Mouse (Mus musculus) granulocyte monocyte progenitor cell, adult 5-6 weeks (primary cell): ENCODE measurements around the gene Mpo. TPM values are rescaled to one million over a fixed set of nuclear protein-coding genes. Genes with fewer than 3 reads are reported as not detected.
A peak's percentile ranks its signal among the peaks of the same experiment; 100 is the strongest.

Experiments
- ATAC-seq: replicated peaks from 2 replicates; pipeline ENCODE4 v1.8.0; 2016; ENCODE audit warnings: mild to moderate bottlenecking, moderate TSS enrichment, inconsistent platforms; ENCODE audit not compliant: poor library complexity, severe bottlenecking
- total RNA-seq, 2 experiments: library from RNA; stranded (forward) in 1 of 2; stranded (reverse) in 1 of 2; fragments of 200-712, 200-1000 nt in 1 of 2; fragments of >200 nt in 1 of 2; fragmentation: Nextera tagmentation in 1 of 2; gene quantifications; 2 replicates each; pipeline ENCODE4 v1.2.3; 2014 to 2017

The Mpo gene
- total RNA-seq, 2 experiments from 2014 or later: 13,011 to 13,307 TPM

DNA sequence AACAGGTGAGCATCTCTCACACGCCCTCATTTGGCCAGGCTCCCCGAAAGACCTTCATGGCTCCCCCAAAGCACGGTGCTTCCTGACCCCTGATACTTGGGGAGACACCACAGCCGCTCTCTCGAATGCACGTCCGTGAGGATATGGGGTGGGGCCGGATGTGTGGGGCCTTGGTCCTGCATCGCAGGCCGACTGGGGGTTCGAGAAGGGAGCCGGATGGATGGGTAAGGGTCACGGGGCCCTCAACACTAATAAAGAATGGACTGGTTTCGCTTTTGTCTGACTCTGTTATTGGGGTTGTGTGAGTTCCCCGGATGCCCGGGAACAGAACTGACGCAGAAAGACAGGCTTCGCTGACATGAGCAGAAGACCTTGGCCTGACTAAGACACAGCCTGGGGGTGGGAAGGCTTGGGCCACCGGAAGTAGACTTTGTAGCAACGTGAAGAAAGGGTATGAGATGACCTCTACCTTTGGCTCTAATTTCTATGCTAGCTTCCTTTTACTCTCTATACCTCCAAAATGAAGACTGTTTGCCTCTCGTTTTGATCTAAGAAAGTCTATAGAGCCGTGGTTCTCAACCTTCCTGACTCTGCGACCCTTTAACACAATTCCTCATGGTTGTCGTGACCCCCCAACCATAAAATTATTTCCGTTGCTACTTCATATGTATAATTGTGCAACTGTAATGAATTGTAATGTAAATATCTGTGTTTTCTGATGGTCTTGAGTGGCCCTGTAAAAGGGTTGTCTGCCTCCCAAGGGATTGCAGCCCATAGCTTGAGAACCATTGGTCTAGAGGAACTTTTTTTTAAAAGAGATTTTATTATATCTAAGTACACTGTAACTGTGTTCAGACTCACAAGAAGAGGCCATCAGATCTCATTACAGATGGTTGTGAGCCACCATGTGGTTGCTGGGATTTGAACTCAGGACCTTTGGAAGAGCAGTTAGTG, 36.1 kb upstream of the Mpo start:
- no peak for ATAC-seq

DNA sequence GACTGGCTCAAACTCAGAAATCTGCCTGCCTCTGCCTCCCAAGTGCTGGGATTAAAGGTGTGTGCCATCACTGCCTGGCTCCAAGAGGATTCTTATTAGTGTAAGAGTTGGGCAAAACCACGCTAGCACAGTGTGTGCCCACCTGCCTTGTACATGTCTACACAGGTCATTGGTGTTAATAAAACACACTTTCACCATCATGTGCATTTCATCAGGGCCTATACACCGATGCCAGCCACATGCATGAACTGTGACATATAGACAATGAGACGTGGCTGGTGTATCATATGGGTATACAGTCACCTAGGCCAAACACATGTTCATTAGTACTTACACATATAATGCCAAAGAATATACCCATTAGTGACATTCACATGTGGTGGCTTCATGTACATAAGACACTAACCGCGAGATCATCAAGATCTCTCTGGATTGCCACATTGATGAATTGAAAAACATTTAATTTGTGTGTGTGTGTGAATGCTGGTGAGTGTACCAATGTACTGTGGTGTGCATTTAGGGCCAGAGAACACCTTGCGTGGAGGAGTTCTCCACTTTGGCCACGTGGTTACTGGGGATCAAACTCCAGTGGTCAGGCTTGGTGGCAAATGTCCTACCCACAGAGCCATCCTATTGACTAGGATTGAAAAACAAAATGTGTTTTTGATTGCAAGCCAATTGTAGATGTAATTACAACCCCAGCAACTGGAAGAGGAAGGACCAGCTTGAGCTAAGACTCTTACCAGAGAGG, 35.0 kb upstream of the Mpo start:
- ATAC-seq: no peak

DNA sequence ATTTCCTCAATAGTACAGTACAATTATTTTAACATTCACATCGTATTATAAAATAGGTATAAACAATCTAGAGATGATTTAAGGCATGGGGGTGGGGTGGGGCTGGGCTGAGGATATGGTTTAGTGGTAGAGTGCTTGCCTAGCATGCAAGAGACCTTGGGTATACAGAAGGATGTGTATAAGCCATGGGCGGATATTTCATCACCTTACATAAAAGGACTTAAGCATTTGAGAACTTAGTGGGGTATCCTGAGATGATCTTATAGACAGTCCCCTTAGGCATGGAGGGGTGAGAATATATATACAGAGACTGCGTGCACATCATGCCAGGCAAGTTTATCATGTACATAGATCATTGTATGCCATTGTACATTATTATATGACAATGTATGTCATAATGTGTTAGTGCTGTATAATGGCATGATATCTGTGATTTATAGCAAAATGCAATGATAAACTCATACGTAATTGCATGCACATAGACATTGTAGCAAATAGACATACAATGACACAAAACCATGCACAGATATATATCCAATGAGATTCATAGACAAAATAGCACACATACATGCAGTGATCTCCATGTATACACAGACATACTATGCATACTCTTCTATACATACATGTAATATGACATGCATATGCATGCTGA, 34.3 kb upstream of the Mpo start:
- 0 out of 2 replicates have a peak, but pooled peaks have one; percentile 3 for ATAC-seq

DNA sequence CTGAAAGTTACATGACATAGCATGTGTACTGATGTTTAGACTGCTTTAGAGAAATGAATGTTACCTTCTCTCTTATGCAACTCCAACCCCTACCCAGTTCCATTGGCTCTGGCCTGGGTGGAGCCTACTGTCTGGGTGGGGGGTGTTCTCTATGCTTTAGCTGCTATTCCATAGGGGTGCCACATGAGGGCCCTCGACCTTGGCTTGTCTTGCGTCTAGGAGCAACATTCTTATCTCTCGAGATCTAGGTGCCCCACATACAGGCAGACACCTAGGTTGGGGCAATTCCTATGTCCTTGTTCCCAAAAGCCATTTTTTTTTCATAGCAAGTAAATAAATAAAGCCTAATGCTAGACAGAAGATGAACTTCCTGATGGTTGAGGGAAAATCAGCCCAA, 33.8 kb upstream of the Mpo start:
- ATAC-seq: peak; percentile 33

DNA sequence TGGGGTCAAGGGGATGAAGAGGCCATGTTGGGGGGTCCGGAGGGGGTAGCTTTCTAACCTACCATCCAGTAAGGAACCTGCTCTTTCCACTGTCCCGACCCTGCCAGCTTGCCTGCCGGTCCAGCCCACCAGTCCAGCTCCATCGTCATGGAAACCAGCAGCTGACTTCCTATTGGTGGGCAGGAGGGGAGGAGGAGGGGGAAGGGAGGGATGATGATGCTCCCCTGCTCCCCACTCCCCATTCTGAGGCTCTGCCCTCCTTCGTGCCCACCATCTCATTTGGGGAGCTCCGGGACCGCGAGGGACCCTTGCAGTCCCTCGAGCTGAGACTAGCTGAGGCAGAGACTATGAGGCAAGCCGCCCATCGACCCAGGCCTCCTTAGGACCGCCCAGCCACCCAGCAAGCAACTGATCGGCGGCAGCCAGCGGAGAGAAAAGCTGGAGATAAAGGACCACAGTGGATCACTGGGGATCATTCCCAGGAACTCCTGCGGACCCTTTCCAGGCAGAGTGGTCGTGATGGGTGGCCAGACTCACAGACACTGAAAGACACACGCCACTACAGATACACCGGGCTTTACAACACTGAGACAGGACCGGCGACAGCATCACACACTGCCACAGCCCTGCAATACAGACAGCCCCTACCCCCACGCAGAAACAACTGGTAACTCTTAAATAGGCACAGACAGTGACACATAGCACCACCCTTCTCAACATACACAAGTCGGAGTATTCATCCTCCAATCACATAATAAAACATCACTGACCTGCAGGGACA, 32.9 kb upstream of the Mpo start, which contains the start of gene Tspoap1:
TSS of gene Tspoap1 (plus strand) at position 241 of the 781 bp plus-strand sequence.
- ATAC-seq: no peak

DNA sequence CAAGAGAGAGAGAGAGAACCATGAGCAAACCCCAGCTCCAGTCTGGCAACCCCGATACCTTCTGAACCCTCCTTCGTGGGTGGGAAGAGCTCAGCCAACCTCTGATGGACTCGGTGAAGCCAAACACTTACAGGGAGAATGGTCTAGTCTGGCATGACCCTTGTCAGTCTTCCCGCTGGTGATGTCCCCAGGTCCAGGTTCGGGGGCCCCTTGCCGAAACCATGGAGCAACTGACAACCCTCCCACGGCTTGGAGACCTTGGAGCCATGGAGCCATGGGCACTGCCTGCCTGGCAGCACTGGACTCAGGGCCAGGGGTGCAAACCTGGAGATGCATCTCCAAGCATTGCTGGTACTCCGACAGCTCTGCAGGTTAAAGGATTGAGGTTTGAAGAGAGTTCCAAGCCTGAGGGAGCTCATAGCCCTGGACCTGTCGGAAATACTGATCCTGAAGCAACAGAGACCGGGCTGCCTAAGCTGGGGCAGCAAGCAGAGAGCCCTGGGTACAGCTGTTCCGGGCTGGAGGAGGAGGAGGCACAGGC, 32.1 kb upstream of the Mpo start:
- no peak for ATAC-seq

DNA sequence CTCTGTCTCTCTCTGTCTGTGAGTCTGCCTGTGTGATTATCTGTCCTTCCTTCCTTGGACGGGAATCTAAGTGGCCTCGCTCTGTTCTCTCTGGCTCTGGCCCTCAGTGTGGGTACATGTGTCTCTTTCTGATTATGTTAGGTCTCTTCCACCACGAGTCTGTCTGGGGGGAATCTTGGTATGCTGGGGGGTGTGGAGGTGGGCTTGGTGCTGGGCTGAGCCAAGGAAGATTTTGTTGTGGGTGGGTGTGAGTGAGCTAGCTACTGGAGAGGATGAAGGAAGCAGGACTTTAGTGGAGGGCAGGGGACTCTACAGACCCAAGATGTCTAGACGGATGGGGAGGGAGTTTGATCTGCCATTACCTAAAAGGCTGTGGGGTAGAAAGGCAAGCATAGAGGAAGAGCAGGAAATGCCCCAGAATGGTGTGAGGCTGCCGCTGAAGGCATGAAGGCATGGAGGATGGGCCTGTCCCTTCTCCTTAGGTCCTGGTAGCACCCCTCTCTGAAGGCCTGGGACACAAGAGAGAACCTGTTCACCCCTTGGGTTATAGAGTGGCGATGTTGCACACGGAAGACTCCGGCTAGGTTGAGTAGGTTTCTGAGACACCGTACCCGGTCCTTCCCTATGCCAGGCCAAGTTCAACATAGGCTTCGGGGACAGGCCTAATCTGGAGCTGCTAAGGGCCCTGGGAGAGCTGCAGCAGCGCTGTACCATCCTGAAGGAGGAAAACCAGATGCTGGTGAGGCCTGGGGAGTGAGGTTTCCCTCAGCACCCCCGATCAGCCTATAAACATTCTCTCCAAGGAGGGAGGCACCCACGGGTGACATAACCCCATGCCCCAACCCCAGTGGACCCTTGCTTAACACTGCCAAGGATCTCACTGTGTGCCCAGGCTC, 31.3 kb upstream of the Mpo start:
- no peak for ATAC-seq

DNA sequence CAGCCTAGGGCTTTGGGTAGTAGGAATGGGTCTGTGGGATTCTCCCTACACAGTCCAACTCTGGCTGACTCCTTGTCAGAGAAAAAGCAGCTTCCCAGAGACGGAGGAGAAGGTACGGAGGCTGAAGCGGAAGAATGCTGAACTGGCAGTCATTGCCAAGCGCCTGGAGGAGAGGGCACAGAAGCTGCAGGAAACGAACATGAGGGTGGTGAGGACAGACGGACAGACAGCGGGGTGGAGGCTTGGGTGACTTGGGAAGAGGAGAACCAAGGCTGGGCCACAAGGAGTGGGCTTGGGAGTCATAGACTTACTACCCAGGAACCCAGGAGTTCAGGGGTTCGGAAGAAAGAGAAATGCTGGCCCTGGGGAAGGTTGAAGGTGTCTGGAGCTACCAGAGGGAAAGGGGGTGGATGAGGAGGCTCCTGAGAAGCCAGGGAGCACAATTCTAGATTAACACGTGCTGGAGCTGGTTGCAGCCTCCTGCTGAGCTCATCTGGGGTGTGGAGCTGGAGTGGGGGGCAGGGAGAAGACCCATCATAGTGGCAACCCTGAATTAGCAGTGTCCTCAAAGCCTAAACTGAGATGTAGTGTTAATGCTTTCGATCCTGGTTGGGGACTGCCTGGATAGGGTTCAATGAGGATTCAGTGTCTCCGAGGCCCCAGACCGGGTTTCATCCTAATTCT, 30.5 kb upstream of the Mpo start:
- no peak for ATAC-seq

DNA sequence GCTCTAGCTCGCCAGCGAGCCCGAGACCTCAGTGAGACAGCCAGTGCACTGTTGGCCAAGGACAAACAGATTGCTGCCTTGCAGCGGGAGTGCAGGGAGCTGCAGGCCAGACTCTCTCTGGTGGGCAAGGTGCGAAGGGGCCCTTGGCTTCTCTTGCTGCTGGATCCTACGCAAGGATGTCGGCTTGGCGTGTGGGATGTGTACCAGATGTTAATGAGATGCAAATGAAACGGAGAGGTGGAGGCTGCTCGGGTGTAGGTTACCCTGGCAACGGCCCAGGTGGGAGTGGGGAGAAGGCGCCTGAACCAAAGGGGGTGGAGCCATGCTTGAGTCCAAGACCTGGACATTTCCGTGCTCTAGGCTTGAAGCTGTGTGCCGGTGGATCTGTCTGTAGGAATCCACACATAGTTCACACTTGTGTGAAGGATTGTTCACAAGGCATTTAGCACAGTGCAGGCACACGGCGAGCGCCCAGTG, 29.8 kb upstream of the Mpo start:
- ATAC-seq: no peak

DNA sequence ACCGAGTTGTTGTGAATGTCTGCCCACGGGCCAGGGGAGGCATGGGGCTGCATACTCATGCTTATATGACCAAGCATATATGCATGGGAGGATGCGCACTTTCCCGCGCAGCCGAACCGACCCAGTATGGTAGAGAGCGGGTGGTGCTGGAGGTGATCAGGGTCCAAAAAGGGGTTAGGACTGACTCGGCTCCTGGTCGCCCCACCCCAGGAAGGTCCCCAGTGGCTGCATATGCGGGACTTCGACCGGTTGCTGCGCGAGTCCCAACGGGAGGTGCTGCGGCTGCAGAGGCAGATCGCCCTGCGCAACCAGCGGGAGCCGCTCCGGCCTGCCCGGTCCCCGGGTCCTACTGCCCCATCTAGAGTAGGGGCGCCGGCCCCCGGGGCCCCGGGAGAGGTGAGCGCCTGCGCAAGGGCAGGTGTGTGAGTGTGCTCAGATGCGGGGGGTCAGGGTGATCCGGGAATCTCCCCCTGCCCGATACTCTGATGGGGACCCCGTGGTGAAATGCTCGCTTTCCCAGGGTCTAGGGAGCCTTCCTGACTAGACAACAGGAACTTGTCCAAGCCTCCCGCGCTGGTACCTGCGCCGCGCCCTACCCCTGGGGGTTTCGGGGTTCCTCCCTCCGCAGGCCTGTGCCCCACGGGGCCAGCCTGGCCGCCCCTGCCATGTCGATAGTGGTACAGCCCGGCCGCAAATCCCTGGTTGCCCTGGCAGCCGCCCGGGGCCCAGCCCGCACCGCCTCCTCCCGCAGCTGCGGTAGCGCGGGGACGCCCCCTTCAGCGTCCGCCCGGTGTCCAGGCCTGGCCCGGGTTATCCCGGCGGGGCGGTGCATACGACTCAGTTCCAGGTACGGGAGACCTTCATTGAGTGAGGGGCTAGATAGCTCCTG, 29.1 kb upstream of the Mpo start:
- ATAC-seq: peak; percentile 13

DNA sequence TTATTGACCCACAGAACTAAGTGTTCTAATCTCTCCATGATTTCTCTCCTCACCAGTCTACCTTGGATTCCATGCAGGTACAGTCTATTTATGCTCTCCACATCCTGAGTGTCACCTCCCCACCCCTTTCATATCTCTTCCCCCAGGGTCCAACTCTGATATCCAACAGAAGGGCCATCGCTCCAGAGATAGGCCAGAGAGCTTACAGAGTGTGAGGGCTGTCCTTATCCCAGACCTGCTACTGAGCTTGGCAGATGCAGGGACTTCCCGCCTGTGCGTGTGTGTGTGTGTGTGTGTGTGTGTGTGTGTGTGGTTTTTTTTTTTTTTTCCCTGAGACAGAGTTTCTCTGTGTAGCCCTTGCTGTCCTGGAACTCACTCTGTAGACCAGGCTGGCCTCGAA, 24.6 kb upstream of the Mpo start:
- ATAC-seq: no peak

DNA sequence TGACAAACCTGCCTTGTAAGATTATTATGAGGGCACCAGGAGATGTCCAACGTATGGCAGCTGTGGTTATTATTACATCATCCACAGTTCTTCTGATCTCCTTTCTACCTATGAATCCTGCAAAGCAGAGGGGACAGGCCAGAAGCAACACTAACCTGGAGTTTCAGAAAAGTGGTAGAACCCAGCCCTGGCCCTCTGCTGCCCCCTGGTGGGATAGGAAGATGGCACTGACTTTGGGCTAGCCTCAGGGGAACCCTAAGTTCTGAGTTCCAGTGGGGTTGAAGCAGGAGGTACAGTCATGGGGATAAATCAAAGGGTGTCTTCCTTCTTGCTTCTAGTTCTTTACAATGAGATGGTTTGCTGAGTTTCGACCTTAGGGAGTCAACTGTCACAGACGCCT, 22.4 kb upstream of the Mpo start:
- peak; percentile 74 for ATAC-seq

DNA sequence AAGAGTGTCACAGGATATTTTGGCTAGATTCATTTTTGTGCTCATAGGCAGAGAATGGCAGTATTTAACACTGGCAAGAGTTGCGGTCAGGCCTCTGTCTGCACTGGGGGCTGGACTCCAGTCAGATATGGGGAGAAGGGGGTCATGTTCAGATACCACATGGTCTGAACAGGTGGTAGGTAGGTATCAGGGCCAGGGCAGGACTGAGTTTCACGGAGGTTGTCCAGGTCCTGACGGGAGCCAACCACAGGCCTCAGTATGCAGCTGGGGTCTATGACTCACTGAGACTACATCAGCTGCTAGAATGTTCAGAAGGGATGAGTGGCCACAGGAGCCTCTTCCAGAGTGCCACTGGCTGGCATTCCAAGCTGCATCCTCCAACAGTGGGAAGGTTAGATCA, 21.0 kb upstream of the Mpo start:
- ATAC-seq: no peak

DNA sequence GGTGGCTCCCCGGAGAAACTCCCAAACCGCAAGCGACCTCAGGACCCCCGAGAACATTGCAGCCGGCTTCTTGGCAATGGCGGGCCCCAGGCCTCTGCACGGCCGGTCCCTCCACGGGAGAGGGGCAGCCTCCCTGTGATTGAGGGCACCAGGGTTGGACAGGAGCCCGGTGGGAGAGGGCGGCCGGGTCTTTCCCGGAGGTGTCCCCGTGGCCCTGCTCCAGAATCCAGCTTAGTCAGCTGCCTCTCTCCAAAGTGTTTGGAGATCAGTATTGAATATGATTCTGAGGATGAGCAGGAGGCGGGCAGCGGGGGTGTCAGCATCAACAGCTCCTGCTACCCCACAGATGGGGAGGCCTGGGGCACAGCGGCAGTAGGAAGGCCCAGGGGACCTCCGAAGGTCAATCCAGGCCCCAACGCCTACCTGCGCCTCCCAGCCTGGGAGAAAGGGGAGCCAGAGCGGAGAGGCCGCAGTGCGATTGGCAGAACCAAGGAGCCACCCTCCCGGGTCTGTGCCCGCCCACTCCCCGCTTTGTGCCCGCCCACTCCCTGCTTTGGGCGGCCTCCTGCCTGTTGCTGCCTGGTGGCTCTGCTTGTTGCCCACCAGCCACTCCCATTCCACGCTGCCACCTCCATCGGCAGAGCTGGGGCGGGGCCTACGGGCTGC, 15.1 kb upstream of the Mpo start:
- ATAC-seq: peak; percentile 66

DNA sequence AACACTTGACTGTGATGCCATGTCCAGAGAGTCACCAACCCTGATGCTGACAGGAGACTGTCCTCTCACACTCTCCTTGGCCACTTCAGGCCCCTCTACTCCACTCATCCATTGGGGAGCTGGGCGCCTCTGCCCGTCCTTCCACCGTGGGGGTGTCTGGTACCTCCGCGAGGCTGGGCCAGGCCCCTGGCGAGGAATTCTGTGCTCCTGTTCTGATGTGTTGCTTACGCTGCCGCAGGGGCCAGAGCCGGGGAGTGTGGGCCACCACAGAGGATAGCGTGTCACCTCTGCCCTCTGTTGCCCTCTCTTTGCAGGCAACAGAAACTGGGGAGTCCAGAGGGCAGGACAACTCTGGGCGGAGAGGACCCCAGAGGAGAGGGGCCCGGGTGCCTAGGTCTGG, 14.5 kb upstream of the Mpo start:
- peak; percentile 2; the same call in 1 of the 2 replicates for ATAC-seq

DNA sequence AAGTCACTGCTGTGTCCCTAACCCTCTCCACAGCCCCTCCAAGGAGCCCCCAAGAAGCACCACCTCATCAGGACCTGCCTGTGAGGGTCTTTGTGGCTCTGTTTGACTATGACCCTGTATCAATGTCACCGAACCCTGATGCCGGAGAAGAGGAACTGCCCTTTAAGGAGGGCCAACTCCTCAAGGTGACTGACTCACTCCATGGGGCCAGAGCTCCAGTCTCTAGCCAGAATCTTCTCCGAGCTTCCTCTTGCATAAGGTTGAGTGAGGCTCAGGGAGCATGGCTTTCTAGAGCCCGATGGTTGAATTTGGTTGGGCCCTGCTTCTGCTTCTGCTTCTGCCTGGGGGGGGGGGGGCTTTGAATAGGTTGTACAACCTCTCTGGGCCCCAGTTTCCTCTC, 14.0 kb upstream of the Mpo start:
- ATAC-seq: peak; percentile 76

DNA sequence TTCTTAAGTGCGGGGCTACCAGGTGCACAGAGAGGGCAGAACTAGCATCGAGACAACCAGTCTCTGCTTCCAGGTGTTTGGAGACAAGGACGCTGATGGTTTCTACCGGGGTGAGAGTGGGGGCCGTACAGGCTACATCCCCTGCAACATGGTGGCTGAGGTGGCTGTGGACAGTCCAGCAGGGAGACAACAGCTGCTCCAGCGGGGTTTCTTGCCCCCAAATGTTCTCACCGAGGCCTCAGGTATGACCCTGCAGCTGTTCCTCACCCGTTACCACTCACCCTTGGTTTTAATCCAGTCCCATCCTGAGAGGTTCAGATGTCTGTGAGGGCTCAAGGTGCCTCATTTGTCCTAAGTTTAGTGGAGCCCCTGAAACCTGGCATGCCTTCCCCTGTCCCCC, 13.3 kb upstream of the Mpo start:
- ATAC-seq: no peak
